Mouse (Mus musculus) forebrain, postnatal 0 days (tissue): ENCODE results near the gene Tecrl. TPM values are rescaled to one million over a fixed set of nuclear protein-coding genes. Genes with fewer than 3 reads are reported as not detected.

ENCODE experiments used
- ATAC-seq: fragments of 200-750 bp; cut with Nextera tagmentation; 2 replicates; pipeline ENCODE4 v1.8.0; 2017; ENCODE audit warnings: mild to moderate bottlenecking, moderate library complexity
- DNase-seq: peaks from one replicate; pipeline ENCODE4 v3.0.0-alpha.2; 2015
- H3K27ac ChIP-seq: fragments of 300-500 bp; sonication (generic); 2 replicates; pipeline ENCODE4 v1.5.1; 2014; ENCODE audit warnings: low read depth, mild to moderate bottlenecking, antibody characterized with exemption, low read length, moderate library complexity, mixed read lengths
- H3K27me3 ChIP-seq: fragments of 300-500 bp; sonication (generic); 2 replicates; pipeline ENCODE4 v1.6.1; 2014; ENCODE audit warnings: mild to moderate bottlenecking, low read length, mixed read lengths; ENCODE audit not compliant: insufficient read depth
- H3K36me3 ChIP-seq: fragments of 300-500 bp; sonication (generic); 2 replicates; pipeline ENCODE4 v1.6.1; 2014; ENCODE audit warnings: mild to moderate bottlenecking, moderate library complexity; ENCODE audit not compliant: insufficient read depth
- H3K4me1 ChIP-seq: fragments of 300-500 bp; sonication (generic); 2 replicates; pipeline ENCODE4 v1.6.1; 2014; ENCODE audit warnings: antibody characterized with exemption; ENCODE audit not compliant: insufficient read depth
- H3K4me2 ChIP-seq: fragments of 300-500 bp; sonication (generic); 2 replicates; pipeline ENCODE4 v1.6.1; 2014; ENCODE audit warnings: low read depth, mild to moderate bottlenecking, moderate library complexity
- H3K4me3 ChIP-seq: fragments of 300-500 bp; sonication (generic); 2 replicates; pipeline ENCODE4 v1.5.1; 2014; ENCODE audit warnings: low read depth, low read length, mixed read lengths
- H3K9ac ChIP-seq: fragments of 300-500 bp; sonication (generic); 2 replicates; pipeline ENCODE4 v1.6.1; 2014; ENCODE audit warnings: mild to moderate bottlenecking
- H3K9me3 ChIP-seq: fragments of 300-500 bp; sonication (generic); 2 replicates; pipeline ENCODE4 v1.6.1; 2016; ENCODE audit warnings: low read length
- CTCF ChIP-seq: sonication (generic); IDR thresholded peaks from 2 replicates; pipeline ENCODE4 v1.5.1; 2016; ENCODE audit warnings: antibody characterized with exemption, control low read depth, low read depth
- WGBS: fragments of 180-500 bp; shearing (Covaris S2); extraction: QIAGEN DNeasy Blood & Tissue Kit; methylation state at CpG from one replicate; pipeline ENCODE4 v1.1.7; 2014; 5-methylcytosine and 5-hydroxymethylcytosine counted together
- polyA plus RNA-seq: library from polyadenylated mRNA; unstranded; fragments of >200 nt; fragmentation: Nextera tagmentation; extraction: Ambion mirVana; gene quantifications from 2 replicates; pipeline ENCODE4 v1.2.1, GENCODE M21; 2015
- total RNA-seq: library from RNA; depleted of rRNA; stranded (reverse); fragments of >200 nt; gene quantifications from 2 replicates; pipeline ENCODE4 v1.2.3, GENCODE M21; 2014

Gene Tecrl
- total and polyA plus RNA-seq, 2 experiments from 2014 or later: 0.15 to 0.48 TPM

DNA sequence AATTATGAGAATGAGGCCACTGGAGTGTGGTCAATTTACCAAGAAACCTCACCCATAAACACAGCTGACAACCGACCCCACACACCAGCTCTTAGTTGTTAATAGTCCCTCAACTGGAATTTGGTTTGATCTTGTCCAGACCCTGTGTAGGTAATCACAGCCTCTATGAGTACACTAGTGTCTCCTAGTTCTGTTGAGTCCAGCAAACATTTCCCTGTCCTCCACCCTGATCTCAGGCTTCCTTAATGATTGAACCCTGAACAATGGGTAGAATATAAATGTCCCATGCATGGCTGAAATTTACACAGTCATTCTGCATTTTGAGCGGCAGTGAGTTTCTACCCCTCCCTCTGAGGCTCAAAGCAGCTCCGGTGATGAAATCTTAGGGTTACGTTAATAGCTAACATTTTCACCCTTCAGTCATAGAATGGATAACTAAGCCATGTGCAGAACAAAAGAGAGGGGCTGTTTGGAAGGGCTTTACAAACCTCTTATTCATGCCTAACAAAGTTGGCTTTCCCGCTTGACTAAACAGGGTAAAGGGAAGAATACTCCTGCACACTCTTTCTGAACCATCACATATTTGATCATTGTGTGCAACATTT, 116.0 kb downstream of the Tecrl start:
- Histone ChIP-seq H3K27ac (no peak overlapping the region), H3K36me3 (no peaks in the 10 kb centered on the region), H3K9ac (no peak overlapping the region), H3K4me2 (no peak overlapping the region), H3K27me3 (no peaks in the 10 kb centered on the region), H3K4me3 (no peak overlapping the region), H3K4me1 (no peaks in the 10 kb centered on the region), H3K9me3 (no peaks in the 10 kb centered on the region)
- WGBS: 10% methylated on average over 5 of the region's 5 CpGs
- DNase-seq: no peak
- ATAC-seq: no peak
- no peak for TF ChIP-seq CTCF
